Mouse (Mus musculus): ENCODE data around the gene Rps6ka2. TPM values are rescaled to one million over a fixed set of nuclear protein-coding genes. Genes with fewer than 3 reads are reported as not detected.

The Rps6ka2 gene
- polyA plus RNA-seq, 1 experiment from 2014 or later = 23.8 TPM

DNA sequence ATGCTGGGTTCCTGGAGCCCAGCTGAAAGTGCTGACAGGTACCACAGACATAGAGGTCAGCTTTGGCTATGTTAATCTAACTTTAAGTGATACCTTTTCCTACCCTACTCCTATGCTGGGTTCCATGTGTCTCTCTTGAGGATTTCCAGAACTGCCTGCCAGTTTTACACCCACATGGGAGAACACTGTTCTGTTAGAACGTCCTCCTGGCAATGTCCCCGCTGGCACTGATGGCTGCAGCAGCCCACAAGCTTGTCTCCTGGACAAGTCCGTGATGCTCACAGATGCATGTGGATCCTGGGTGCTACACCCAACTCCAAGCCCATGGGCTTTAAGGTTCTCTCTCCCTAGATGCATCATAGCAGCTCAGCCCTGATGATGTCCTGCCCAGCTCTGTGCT is 44.1 kb downstream of the Rps6ka2 start:
- Histone ChIP-seq H3K27me3 (replicated peaks; ENCODE audit: control insufficient read depth, insufficient read depth, low read length) (no peaks in the 10 kb centered on the region), H3K27ac (ENCODE audit: low read length) (no peak overlapping the region), H3K9ac (replicated peaks; ENCODE audit: low read depth, low read length) (no peak overlapping the region), H3K4me2 (ENCODE audit: low read length) (no peak overlapping the region), H3K4me1 (replicated peaks; ENCODE audit: control insufficient read depth, insufficient read depth, low read length) (peaks cover 29% of the 10 kb centered on the region), H3K4me3 (replicated peaks; ENCODE audit: low read length) (no peak overlapping the region), H3K9me3 (ENCODE audit: control insufficient read depth, low read length) (no peaks in the 10 kb centered on the region), H3K36me3 (ENCODE audit: control insufficient read depth, insufficient read depth) (no peaks in the 10 kb centered on the region)
- WGBS = 82% methylated on average over 3 of the region's 3 CpGs
- no peak for ATAC-seq

DNA sequence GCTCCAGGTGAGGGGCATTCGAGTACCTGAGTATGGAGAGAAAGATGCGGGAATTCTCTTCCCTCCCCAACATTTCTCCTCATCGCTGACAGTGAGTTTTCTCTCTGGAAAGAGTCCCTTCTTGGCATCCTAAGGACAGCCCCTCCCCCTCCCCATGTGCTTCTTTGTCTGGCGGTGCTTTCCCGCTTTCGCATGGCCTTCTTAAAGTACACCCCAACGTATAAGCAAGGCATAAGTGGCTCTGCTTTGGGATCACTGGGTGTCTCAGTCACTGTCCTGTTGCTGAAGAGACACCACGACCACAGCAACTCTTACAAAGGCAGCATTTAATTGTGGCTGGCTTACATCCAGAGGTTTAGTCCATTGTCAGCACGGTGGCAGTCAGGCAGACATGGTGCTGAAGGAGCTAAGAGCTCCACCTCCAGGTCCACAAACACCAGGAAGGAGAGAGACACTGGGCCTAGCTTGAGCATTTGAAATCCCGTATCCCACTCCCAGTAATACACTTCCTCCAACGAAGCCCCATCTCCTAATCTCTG is 47.9 kb downstream of the Rps6ka2 start:
- Histone ChIP-seq H3K9me3 (ENCODE audit: control insufficient read depth, low read length) (no peaks in the 10 kb centered on the region), H3K27ac (ENCODE audit: low read length) (peak overlapping the region; percentile 46), H3K27me3 (replicated peaks; ENCODE audit: control insufficient read depth, insufficient read depth, low read length) (no peaks in the 10 kb centered on the region), H3K4me2 (ENCODE audit: low read length) (no peak overlapping the region), H3K36me3 (ENCODE audit: control insufficient read depth, insufficient read depth) (no peaks in the 10 kb centered on the region), H3K9ac (replicated peaks; ENCODE audit: low read depth, low read length) (peak overlapping the region; percentile 20; the same call in 1 of the 2 replicates), H3K4me1 (replicated peaks; ENCODE audit: control insufficient read depth, insufficient read depth, low read length) (peaks cover 28% of the 10 kb centered on the region), H3K4me3 (replicated peaks; ENCODE audit: low read length) (no peak overlapping the region)
- 44% methylated on average over 11 of the region's 11 CpGs for WGBS
- peak; percentile 19 for ATAC-seq

DNA sequence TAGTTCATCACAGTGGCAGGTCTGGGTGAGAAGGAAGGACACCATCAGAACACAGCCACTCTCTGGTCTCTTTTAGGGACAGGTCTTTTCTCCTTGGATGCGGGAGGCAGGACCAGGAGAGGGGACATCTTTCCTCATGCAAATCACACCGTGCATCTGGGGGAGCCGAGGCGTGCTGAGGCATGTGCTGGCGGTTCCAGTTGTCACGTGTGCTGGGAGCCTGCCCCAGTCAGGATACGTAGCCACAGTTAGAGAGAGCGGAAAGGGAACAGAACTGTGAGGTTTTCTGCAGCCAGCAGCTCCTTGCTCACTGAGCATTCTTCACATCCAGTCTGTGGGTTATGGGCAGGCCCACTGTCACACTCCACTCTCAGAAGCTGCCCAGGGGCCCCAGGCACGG is 48.5 kb downstream of the Rps6ka2 start:
- Histone ChIP-seq H3K9me3 (ENCODE audit: control insufficient read depth, low read length) (no peaks in the 10 kb centered on the region), H3K9ac (replicated peaks; ENCODE audit: low read depth, low read length) (0 out of 2 replicates have a peak overlapping the region, but pooled peaks have one; percentile 9), H3K4me1 (replicated peaks; ENCODE audit: control insufficient read depth, insufficient read depth, low read length) (peaks cover 28% of the 10 kb centered on the region), H3K4me3 (replicated peaks; ENCODE audit: low read length) (no peak overlapping the region), H3K27ac (ENCODE audit: low read length) (peak overlapping the region; percentile 48), H3K4me2 (ENCODE audit: low read length) (no peak overlapping the region), H3K27me3 (replicated peaks; ENCODE audit: control insufficient read depth, insufficient read depth, low read length) (no peaks in the 10 kb centered on the region), H3K36me3 (ENCODE audit: control insufficient read depth, insufficient read depth) (no peaks in the 10 kb centered on the region)
- 72% methylated on average over 9 of the region's 9 CpGs for WGBS
- ATAC-seq = peak; percentile 37; the same call in 1 of the 2 replicates

DNA sequence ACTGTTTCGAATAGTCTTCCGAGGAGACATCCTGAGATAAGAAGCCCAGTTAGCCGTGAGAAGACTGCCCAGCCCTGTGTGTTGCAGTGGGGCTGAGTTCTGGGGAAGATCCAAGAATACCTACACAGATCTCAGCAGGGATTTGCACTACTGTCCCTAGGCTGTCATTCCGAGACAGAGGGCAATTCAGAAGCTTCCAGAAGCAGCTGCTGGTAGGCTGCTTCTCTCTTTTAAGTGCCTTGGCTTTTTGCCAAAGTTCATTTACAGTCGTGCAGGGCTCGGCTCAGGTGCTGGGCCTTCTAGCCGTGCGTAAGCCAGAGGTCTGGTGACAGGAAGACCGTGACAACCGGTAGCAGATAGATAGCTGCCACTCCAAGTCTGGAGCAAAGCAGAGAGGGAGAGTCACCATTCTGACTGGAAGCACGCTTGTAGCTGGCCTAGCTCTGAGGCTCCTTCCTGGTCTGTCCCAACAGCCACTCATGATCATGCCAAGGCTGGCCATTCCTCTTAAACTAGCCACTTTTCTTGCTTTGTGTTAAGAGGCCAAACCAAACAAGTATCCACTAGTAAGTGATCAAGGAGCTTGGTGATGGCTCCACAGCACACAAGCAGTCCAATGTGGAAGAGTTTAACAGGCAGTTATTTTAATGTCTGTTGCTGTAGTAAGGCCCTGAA is 49.3 kb downstream of the Rps6ka2 start:
- 32% methylated on average over 11 of the region's 11 CpGs for WGBS
- no peaks in the 10 kb centered on the region for H3K36me3 ChIP-seq (ENCODE audit: control insufficient read depth, insufficient read depth)
- ATAC-seq = no peak

DNA sequence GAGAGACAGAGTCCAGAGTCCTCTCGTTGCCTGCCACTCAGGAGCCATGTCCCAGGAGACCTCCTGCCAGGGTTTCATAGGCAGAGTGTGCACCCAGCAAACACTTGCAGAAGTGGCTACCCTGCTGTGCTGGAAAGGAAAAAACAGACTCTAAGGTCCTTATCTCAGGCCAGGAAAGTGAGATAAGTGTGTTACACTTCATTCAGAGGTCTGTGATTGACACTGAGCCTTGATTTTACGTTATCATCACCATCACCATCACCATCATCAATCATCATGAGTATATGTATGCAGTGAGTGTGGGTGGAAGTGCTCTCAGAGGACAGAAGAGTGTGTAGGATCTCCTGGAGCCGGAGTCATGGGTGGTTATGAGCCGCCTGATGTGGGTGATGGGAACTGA is 51.4 kb downstream of the Rps6ka2 start:
- WGBS = 88% methylated on average over 4 of the region's 4 CpGs
- H3K27ac ChIP-seq (ENCODE audit: low read length) = 0 out of 2 replicates have a peak overlapping the region, but pooled peaks have one; percentile 26
- no peak overlapping the region for H3K4me2 ChIP-seq (ENCODE audit: low read length)
- peaks cover 25% of the 10 kb centered on the region for H3K4me1 ChIP-seq (replicated peaks; ENCODE audit: control insufficient read depth, insufficient read depth, low read length)
- no peak overlapping the region for H3K9ac ChIP-seq (replicated peaks; ENCODE audit: low read depth, low read length)
- ATAC-seq = no peak
- no peaks in the 10 kb centered on the region for H3K9me3 ChIP-seq (ENCODE audit: control insufficient read depth, low read length)
- no peak overlapping the region for H3K4me3 ChIP-seq (replicated peaks; ENCODE audit: low read length)
- no peaks in the 10 kb centered on the region for H3K36me3 ChIP-seq (ENCODE audit: control insufficient read depth, insufficient read depth)
- H3K27me3 ChIP-seq (replicated peaks; ENCODE audit: control insufficient read depth, insufficient read depth, low read length) = no peaks in the 10 kb centered on the region

More for the DNA sequence above, 49.3 kb downstream of the Rps6ka2 start:
- Histone ChIP-seq H3K27me3 (replicated peaks; ENCODE audit: control insufficient read depth, insufficient read depth, low read length) (no peaks in the 10 kb centered on the region), H3K4me1 (replicated peaks; ENCODE audit: control insufficient read depth, insufficient read depth, low read length) (peaks cover 28% of the 10 kb centered on the region), H3K27ac (ENCODE audit: low read length) (peak overlapping the region; percentile 53), H3K4me3 (replicated peaks; ENCODE audit: low read length) (no peak overlapping the region), H3K4me2 (ENCODE audit: low read length) (no peak overlapping the region), H3K9ac (replicated peaks; ENCODE audit: low read depth, low read length) (no peak overlapping the region), H3K9me3 (ENCODE audit: control insufficient read depth, low read length) (no peaks in the 10 kb centered on the region)

DNA sequence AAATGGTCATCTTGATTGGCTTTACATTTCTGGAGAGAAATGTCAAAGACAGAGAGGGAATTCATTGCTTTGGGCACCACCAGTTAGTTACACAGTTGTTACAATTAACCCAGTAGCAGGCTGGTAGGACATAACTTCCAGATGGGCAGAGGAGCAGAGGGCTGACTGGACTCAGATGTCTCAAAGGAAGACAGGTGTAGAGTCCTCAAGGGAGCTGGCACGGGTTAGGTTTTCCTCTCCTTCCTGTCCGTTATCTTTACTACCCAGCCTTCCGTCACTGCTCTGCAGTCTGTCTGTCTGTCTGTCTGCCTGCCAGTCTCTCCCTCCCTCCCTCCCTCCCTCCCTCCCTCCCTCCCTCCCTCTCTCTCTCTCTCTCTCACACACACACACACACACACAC is 52.3 kb downstream of the Rps6ka2 start:
- H3K9me3 ChIP-seq (ENCODE audit: control insufficient read depth, low read length) = no peaks in the 10 kb centered on the region

DNA sequence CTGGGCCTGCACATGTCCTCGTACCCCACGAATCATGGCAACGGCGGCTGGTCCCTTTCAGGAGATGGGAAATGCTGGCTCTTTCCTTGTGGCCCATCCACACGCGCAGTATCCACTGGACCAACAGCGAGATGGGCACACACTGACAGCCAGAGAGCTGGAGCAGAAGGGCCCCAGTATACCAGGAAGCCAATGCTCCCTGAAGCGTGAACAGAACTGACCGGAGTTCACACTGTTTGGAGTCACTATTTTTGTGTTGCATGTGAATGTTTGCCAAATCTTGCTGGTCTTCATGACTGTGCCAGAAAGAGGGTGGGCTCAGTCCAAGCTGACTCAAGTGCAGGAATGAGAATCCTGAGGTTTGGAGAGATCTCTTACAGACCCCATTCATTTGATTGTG is 58.6 kb downstream of the Rps6ka2 start:
- no peak overlapping the region for H3K9ac ChIP-seq (replicated peaks; ENCODE audit: low read depth, low read length)
- H3K4me2 ChIP-seq (ENCODE audit: low read length) = no peak overlapping the region
- H3K4me1 ChIP-seq (replicated peaks; ENCODE audit: control insufficient read depth, insufficient read depth, low read length) = peaks cover 32% of the 10 kb centered on the region
- no peak for ATAC-seq
- no peaks in the 10 kb centered on the region for H3K9me3 ChIP-seq (ENCODE audit: control insufficient read depth, low read length)
- no peaks in the 10 kb centered on the region for H3K36me3 ChIP-seq (ENCODE audit: control insufficient read depth, insufficient read depth)
- H3K27ac ChIP-seq (ENCODE audit: low read length) = no peak overlapping the region
- H3K4me3 ChIP-seq (replicated peaks; ENCODE audit: low read length) = no peak overlapping the region
- 81% methylated on average over 9 of the region's 9 CpGs for WGBS
- no peaks in the 10 kb centered on the region for H3K27me3 ChIP-seq (replicated peaks; ENCODE audit: control insufficient read depth, insufficient read depth, low read length)

More for the DNA sequence above, 52.3 kb downstream of the Rps6ka2 start:
- Histone ChIP-seq H3K27me3 (replicated peaks; ENCODE audit: control insufficient read depth, insufficient read depth, low read length) (no peaks in the 10 kb centered on the region), H3K36me3 (ENCODE audit: control insufficient read depth, insufficient read depth) (no peaks in the 10 kb centered on the region), H3K4me1 (replicated peaks; ENCODE audit: control insufficient read depth, insufficient read depth, low read length) (peaks cover 26% of the 10 kb centered on the region), H3K27ac (ENCODE audit: low read length) (no peak overlapping the region), H3K9ac (replicated peaks; ENCODE audit: low read depth, low read length) (no peak overlapping the region), H3K4me3 (replicated peaks; ENCODE audit: low read length) (no peak overlapping the region), H3K4me2 (ENCODE audit: low read length) (no peak overlapping the region)
- no peak for ATAC-seq
- 74% methylated on average over 3 of the region's 3 CpGs for WGBS

DNA sequence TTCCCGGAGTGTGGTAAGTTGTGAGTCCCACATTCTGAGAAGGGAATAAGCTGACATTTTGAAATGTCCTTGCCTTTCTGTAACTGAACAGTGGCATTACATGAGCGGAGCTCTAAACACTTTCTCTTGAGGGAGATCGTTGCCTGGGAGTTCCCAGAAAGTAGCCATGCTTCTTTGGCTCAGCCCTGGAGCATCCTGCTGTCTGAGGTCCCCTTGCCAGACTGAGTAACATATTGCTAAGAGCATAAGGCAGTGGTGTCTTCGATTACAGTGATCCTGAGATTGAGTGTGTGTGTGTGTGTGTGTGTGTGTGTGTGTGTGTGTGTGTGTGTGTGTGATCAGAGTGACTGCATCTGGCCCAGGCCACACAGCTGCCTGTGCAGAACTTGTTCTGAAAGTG is 61.4 kb downstream of the Rps6ka2 start:
- Histone ChIP-seq H3K9ac (replicated peaks; ENCODE audit: low read depth, low read length) (no peak overlapping the region), H3K27ac (ENCODE audit: low read length) (peak overlapping the region; percentile 54), H3K36me3 (ENCODE audit: control insufficient read depth, insufficient read depth) (no peaks in the 10 kb centered on the region), H3K9me3 (ENCODE audit: control insufficient read depth, low read length) (no peaks in the 10 kb centered on the region), H3K4me1 (replicated peaks; ENCODE audit: control insufficient read depth, insufficient read depth, low read length) (peaks cover 36% of the 10 kb centered on the region), H3K4me2 (ENCODE audit: low read length) (no peak overlapping the region), H3K4me3 (replicated peaks; ENCODE audit: low read length) (no peak overlapping the region), H3K27me3 (replicated peaks; ENCODE audit: control insufficient read depth, insufficient read depth, low read length) (no peaks in the 10 kb centered on the region)
- WGBS = 70% methylated on average over 4 of the region's 4 CpGs
- 0 out of 2 replicates have a peak, but pooled peaks have one; percentile 21 for ATAC-seq

DNA sequence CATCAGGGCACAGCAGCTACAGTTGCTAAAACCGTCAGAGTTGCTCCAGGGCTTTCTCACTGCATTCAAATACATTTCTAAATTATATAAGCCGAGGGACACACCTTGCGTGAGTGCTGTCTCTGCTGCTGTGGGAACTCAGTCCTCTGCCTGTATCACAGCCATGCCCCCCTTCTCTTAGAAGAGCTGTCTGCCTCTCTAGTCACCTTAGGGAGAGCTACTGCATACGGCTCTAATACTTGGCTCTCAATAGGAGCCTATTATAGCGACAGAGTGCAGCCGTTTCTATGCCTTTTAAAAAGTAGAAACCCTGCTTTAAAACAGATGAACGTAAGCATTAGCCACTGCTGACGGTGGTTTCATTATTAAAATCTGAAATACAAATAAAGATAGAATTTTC is 61.9 kb downstream of the Rps6ka2 start:
- Histone ChIP-seq H3K27me3 (replicated peaks; ENCODE audit: control insufficient read depth, insufficient read depth, low read length) (no peaks in the 10 kb centered on the region), H3K4me2 (ENCODE audit: low read length) (no peak overlapping the region), H3K9me3 (ENCODE audit: control insufficient read depth, low read length) (no peaks in the 10 kb centered on the region), H3K9ac (replicated peaks; ENCODE audit: low read depth, low read length) (no peak overlapping the region), H3K27ac (ENCODE audit: low read length) (peak overlapping the region; percentile 54), H3K36me3 (ENCODE audit: control insufficient read depth, insufficient read depth) (no peaks in the 10 kb centered on the region; the same call in 1 of the 2 replicates), H3K4me3 (replicated peaks; ENCODE audit: low read length) (no peak overlapping the region), H3K4me1 (replicated peaks; ENCODE audit: control insufficient read depth, insufficient read depth, low read length) (peaks cover 36% of the 10 kb centered on the region)
- 53% methylated on average over 8 of the region's 8 CpGs for WGBS
- ATAC-seq = 0 out of 2 replicates have a peak, but pooled peaks have one; percentile 32

All from forebrain, embryonic 16.5 days (tissue).